Mouse (Mus musculus) forelimb bud, embryonic 11.5 days (tissue): Measurements from ENCODE around the gene Fhdc1.

Source experiments
- DNase-seq: peaks from one replicate; pipeline ENCODE4 v3.0.0-alpha.2; 2012; ENCODE audit warnings: low read depth, low spot score

Gene Fhdc1

DNA sequence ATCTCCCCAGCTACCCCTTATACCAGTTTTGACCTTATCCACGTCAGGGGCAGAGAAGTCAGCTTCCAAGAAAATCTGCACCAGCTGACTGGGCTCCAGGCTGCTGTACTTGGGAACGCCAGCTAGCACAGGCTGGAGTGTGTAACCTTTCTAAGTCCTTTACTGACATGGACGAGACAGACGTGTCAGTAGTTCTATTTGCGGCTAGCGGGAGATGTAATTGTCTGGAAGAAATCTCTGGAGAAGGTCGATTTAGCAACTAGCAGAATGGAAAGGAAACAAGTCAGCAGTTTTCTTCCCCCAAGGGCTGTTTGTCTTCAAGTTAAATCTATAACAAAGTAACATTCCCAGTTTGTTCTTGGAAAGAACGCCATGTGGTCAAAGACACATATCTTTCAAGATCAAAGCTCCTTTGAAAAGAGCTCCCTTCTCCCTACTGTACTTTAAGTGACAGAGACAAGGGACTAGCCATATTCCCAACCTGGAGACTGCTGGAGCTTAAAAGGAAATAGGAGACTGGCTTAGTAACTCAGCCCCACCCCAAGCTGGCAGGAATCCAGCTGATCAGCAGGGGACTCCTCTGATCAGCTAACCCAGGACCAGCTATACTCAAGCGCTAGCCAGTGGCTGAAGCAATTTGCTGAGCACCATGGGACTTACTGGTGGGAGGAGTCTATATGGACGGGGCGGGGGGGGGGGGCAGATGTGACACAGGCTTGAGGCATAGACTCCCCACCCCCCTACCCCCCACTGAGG, 44.8 kb downstream of the Fhdc1 start:
- peak; percentile 68 for DNase-seq

DNA sequence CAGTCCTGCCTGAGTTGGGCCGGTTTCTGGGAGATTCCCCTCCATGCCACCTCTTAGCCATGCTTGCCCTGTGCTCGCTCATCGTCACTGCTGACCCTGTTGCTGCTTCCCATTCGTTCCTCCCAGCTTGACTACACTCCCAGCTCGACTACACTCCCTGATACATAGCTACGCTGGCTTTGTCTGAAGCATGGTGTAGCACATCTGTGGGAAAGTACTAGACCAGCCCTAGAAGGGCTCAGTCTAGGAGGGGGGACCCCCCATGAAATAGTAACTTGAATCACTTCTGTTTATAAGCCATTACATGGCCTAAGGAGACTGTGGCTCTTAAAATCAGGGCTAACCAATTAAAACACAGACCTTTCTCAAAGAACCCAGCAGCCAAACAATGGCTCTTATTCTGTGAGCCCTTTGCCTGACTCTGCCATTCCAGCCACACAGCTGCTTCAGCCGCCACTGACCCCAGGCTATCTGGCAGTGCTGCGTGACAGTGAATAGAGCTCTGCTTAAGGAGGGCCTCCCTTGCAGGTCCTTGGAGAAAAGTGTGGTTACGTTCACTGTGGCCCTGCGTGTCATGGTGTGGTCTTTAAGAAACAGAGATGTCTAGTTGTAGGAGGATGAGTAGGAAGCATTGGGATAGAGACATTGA, 47.3 kb downstream of the Fhdc1 start:
- peak; percentile 38 for DNase-seq

DNA sequence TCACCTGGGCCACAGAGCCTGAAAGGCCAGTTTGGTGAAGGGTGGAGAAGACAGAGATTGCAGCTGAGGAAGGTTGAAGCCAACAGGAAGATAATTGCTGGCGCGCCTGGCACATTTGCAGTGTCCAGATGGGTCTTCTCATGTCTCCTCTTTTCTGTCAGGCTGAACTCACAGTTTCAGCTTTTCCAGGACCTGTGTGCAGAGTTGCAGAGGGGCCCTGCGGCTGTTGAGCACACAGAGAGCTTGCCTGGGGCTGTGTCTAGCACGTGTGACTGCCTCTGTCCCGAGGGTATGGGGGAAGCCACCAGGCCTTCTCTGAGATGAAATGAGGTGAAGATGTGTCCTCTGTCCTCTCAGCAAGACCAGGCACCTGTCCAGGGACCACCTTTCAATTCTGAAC, 49.0 kb downstream of the Fhdc1 start:
- DNase-seq, result no peak

DNA sequence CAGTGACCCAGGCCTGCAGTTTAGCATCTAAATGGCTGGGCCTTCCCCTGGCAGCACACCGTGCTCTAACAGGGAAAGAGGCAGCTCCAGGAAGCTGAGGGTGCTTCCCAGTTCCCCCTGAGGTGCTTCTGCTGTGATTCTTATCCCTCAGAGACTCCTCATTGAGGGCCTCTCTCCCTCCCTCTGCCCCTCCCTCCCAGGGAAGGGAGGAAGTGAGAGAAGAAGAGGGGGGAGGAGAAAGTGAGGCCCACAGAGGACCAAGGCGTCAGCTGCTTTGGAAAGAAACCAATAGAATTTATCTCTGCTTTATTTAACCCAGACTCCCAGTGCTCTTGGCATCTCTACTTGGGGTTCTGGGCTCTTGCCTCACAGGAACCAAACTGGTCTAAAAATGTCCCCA, 50.1 kb downstream of the Fhdc1 start:
- no peak for DNase-seq

DNA sequence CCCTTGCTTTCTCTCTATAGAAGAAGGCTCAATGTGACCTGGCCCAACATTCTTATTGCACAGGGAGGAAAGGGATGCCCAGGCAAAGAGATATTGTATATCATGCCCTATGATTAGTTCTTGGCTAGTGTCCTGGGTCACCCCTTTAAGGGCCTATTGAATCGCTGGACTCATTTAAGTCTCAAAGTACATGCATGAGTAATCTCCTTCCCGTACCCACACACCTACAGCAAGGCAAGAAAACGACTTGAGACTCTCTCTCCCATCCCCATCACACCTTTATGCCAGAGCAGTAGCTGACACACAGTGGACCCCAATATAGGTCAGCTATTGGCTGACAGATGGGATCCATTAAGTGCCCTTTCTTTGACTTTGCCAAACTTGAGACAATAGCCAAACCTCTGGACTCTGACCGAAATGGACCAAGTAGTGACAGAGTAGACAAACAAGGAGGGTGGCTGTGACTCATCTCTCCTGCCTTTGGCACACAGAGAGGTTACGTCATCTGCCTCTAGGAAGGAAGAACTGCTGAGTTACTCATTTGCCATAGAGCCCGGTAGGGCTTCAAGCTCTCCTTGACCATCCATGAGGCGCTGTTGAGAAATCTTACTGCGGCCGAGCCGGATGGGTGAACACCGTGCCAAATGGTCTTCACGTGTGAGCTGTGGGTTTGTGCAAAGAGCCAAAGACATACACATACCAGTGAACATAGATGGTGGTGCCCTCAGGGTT, 51.1 kb downstream of the Fhdc1 start:
- DNase-seq, result no peak

DNA sequence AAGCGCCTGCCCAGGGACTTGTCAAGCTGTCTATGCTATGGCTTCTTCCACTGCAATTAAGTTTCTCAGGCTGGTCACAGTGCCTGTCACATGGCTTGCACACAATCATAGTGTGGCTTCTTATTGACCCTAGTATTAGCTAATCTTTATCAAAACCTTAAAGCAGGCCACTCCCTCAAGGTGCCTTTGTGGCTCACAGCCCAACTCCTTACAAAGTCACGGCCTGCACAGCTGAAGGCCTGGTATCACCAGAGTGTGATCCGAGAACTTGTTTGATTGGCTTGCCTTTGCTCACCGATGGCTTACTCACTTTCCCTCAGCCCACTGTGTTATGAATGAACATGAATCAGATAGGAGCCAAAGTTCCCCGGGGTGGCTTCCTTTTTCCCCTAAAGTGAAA, 52.5 kb downstream of the Fhdc1 start:
- no peak for DNase-seq

DNA sequence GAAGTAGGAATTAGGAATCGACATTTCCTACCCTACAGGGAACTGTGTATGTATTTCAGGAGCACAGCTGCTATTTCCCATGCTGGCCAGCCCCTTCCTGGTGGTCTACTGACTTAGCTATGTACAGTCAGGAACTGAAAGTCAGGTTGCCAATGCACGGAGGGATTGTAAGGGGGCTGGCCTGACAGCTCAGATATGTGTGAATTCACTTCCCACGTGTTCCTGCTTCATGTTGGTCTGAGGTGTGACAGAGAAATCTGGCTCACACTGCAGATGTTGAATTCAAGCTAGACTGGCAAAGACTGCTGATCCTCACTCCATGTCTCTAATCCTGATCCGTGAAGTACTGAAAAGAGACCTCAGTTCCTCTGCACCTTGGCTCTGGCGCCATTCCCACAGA, 57.9 kb downstream of the Fhdc1 start:
- no peak for DNase-seq

DNA sequence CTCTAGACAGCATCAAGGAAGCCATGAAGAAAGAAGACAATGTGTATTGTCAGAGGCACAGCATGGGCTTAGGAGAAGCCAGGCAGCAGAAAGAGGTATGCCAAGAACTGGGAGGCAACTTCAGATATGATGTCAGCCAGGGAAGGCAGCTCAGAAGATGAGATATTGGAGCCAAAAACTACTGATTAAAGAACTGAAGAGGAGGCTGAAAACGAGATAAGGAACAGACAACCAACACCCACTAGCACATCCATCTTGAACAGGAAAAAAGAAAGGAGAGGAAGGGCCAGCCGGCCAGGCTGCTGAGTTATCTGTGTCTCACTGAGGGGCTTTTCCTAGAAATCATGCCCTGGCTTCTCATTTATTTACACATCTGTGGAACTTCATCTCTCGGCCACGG, 66.4 kb downstream of the Fhdc1 start:
- no peak for DNase-seq

DNA sequence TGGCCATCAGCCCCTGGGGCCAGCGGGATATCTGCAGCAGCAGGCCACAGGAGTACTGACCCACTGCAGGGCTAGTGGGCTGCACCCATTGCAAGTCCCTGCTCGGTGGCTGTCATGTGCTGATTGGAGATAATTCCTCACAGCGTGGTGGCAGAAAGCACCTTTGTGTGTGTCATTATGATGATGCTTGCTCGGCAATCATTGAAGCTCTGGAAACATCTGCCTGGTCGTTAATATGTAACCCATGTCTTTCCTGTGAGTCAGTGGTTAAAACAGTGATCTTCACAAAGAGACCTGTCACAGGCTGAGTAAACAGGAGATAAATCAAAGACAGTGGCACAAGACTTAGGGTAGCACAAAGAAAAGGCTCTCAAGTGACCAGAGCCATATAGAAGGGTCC, 67.3 kb downstream of the Fhdc1 start:
- no peak for DNase-seq

DNA sequence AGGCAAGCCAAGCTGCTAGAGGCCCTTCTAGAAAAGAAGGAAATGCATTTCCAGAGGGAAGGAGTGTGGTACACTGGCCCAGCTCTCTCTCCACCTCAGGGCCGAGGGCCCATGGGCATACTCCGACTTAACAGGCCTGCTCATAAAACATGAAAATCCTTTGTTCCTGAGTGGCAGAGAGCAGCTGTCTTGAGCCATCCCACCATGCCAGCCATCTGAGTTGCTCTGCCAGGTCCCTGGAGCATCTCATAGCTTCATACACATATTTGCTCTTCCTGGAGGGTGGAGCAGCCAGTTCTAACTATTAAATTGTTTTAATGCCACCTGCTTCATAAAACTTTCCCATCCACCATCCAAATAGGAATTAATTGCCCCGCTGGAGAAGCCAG, 70.8 kb downstream of the Fhdc1 start:
- no peak for DNase-seq

DNA sequence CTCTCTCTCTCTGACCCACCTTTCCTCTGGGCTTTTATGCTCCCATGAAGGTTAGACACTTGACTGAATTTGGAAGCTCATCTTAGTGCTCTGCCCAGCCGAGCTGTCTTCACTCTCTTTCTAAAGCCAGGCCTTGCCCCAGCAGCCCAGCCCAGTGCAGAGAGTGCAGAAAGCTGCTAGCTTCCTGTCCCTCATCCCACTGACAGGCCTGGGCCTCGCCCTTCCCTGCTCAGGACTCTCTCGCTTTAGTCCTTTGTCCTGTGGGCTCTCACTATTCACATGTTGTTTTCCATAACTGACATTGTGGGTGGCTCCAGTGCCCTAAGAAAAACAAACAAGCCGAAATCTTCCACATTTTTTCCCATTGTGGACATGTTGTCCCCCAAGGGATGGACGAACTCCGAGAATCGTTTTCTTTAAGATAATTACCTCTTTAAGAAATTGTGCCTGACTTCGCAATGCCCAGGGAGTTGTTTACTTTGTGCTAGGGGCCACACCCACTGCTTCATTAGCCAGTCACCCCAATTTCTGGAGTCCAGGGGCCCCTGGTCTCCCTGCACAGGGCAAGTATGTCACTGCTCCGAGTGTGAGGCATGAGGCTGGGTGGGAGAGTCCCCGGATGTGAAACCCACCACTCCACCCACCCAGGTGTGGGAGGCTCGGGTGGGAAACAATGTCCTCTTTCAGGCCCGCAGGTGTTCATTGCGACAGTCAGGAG, 71.3 kb downstream of the Fhdc1 start:
- DNase-seq, result no peak

DNA sequence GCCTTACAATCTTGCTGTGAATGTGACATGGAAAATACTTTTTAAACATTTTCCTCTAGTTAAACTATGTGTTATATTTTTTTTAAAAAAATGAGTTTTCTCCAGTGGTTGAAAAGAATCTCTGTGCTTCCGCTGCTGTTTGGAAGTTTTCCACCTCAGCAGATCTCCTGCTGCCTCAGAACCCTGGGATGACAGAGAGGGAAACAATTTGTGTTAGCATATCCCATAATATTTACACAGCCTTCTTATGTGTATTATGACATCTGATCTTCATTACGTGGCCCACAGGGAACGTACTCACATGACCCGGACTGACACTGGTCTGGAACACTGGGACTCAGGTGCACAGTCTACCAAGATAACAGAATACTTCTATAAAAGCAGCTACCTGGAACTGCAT, 74.7 kb downstream of the Fhdc1 start:
- DNase-seq, result no peak

DNA sequence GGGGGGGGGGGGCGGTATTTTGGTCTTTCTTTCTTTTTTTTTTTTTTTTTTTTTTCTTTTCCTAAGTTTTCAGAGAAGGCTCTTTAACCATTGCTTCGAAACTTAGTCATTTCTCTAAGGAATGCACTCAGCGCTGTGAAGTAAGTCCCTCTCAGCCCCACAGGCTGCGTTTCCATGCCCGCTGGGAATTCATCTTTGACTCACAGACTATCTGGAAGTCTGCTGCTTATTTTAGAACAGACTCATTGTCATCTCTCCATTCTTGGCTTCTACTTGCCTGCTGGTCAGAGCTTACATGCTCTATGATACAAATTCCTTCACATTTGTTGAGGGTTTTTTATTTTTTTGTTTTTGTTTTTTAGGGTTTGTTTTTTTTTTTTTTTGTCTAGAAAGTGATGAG, 76.8 kb downstream of the Fhdc1 start:
- no peak for DNase-seq

DNA sequence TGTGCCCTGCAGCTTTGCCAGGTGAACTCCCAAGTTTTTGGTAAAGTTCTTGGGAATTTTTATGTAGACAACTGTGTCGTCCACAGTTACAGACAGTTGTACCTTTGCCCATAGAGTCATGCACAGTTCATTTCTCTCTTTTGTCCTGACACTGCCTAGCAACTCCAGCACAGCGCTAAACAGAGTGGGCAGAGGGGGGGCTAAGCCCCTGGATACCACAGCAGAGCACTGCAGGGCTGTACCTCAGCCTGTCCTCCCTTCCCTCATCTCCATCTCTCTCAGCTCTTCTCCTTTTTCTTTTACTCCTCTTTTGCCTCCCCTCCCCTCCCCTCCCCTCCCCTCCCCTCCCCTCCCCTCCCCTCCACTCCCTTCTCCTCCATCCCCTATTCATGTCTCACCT, 77.5 kb downstream of the Fhdc1 start:
- DNase-seq, result no peak

DNA sequence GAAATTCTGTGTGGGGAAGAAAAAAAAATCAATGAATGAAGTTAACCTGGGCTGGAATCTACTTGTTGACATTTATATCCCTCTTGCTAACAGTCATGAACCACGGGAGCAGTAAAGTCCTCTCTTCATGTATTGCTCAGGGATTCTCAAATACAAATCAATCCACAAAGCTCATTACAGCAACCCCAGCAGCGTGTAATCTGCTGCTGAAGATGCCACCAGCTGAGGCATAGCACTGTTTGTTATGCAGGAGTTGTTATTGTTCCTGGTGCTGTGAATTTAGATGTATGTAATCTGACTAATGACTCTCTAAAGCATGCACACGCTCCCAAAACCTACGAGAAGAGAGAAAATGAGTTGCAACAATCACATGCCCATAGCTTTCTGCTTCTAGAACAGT, 82.3 kb downstream of the Fhdc1 start:
- DNase-seq, result no peak

DNA sequence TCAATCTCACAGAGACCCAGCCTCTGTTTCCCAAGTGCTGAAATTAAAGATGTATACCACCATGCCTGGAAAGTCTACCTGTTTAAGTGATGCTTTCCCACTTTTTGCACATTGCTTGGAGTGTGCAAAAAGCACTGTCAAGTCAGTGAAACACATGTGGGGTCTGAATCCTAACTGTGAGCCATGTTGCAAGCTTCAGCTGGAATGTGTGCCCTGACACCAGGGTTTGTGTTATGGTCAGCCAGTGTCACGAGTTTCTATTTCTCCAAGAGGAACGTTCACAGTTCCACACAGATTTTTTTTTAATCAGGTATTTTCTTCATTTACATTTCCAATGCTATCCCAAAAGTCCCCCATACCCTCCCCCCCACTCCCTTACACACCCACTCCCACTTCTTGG, 84.0 kb downstream of the Fhdc1 start:
- no peak for DNase-seq

DNA sequence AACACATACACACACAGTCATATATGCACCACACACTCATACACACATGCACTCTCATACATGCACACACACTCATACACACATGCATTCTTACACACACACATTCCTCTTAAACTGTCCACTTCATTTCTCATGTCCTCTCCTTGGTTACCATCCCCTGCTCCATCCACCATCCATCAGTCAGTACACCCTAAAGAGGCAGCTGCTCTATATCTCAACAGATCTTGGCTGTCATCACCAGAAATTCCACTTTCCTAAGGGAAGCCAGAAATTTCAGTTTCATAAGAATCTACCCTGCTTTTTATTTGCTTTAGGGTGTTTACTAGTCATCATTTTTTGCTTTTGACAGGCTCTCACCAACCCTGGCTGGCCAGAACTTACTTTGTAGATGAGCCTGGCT, 84.4 kb downstream of the Fhdc1 start:
- no peak for DNase-seq

DNA sequence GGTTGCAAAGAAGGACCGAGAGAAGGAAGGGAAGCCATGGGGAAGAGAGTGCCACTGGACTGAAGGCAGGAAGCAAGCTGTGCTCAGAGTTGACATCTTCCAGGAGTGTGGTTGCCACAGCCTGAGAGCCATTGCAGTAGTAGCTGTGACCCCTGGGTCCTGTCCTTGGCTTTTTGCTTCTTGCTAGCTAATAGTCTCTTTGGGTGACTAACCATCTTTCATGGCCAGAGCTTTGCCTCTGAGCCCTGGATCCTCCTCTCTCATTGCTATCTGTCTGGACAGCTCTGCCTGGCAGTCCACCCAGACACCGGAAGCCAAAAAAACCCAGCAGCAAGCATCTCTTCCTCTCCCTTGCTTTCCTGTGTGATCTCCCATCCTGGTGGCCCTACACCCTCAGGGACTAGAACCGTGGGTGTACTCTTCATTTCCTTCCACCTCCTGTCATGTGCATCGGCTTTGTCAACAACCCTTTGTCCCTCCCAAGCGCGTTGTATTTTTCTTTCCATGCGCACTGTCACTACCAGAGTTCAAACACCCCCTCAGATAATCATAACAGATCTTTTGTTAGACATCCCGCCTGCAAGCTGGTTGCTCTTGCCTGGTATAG, 85.3 kb downstream of the Fhdc1 start:
- DNase-seq, result no peak
